Mouse (Mus musculus) erythroblast, embryonic 14.5 days (primary cell): ENCODE measurements around the gene Carm1. TPM values are rescaled to one million over a fixed set of nuclear protein-coding genes. Genes with fewer than 3 reads are reported as not detected.

Source experiments
- H3K27me3 ChIP-seq: 2 replicates; pipeline ENCODE4 v1.6.1; 2012; ENCODE audit warnings: inconsistent platforms; ENCODE audit not compliant: control insufficient read depth
- H3K36me3 ChIP-seq: 2 replicates; pipeline ENCODE4 v1.6.1; 2012; ENCODE audit warnings: mild to moderate bottlenecking, inconsistent platforms; ENCODE audit not compliant: control insufficient read depth
- H3K4me1 ChIP-seq: 2 replicates; pipeline ENCODE4 v1.6.1; 2012; ENCODE audit warnings: inconsistent platforms; ENCODE audit not compliant: control insufficient read depth
- H3K4me3 ChIP-seq: replicated peaks from 2 replicates; pipeline ENCODE3; 2012; ENCODE audit warnings: moderate library complexity, mild to moderate bottlenecking, inconsistent platforms
- H3K9me3 ChIP-seq: 2 replicates; pipeline ENCODE4 v1.6.1; 2012; ENCODE audit warnings: low read length, inconsistent platforms, mixed read lengths; ENCODE audit not compliant: control insufficient read depth
- GATA1 ChIP-seq: IDR thresholded peaks from 2 replicates; pipeline ENCODE4 v1.6.1; 2012; ENCODE audit warnings: low read length, inconsistent platforms, mixed read lengths
- TAL1 ChIP-seq: IDR thresholded peaks from 3 replicates; pipeline ENCODE4 v1.6.1; 2012; ENCODE audit warnings: low read length, inconsistent platforms, mixed read lengths
- polyA plus RNA-seq: library from polyadenylated mRNA; stranded (reverse); fragments of >175 nt; gene quantifications from 2 replicates; pipeline ENCODE4 v1.2.3, GENCODE M21; 2012

Gene Carm1
- polyA plus RNA-seq, 1 experiment = 41.9 TPM

- H3K36me3 ChIP-seq = peaks cover 100% of the 10 kb centered on the region
- no peak for TF ChIP-seq GATA1
- no peak for TF ChIP-seq TAL1
- no peaks in the 10 kb centered on the region for H3K4me1 ChIP-seq
- H3K27me3 ChIP-seq = no peaks in the 10 kb centered on the region
- H3K9me3 ChIP-seq = no peaks in the 10 kb centered on the region
- H3K4me3 ChIP-seq = no peak overlapping the region
Observed at GRCm38 (mm10) chr9:21639031-21639430, 92.3 kb downstream of the Carm1 start.

Other genes with a start within 250 kb of the Carm1 start
- not detected in 2 replicates for gene Ap1m2, start 234.6 kb upstream of the Carm1 start, polyA plus RNA-seq
- gene Slc44a2, start 226.2 kb upstream of the Carm1 start, polyA plus RNA-seq = 0.76 and 0.82 TPM in 2 replicates
- 4.7 and 5.2 TPM in 2 replicates for gene Ilf3, start 179.0 kb upstream of the Carm1 start, polyA plus RNA-seq
- 1.7 and 2.0 TPM in 2 replicates for gene Qtrt1, start 135.1 kb upstream of the Carm1 start, polyA plus RNA-seq
- gene Dnm2, start 122.0 kb upstream of the Carm1 start, polyA plus RNA-seq = 112 and 129 TPM in 2 replicates
- 0.47 and 0.75 TPM in 2 replicates for gene Tmed1, start 36.6 kb upstream of the Carm1 start, polyA plus RNA-seq
- gene AB124611, start 20.7 kb upstream of the Carm1 start, polyA plus RNA-seq = 0.13 and 0.39 TPM in 2 replicates
- 0.74 and 1.2 TPM in 2 replicates for gene Timm29, start 45.8 kb downstream of the Carm1 start, polyA plus RNA-seq
- gene Yipf2, start 45.9 kb downstream of the Carm1 start, polyA plus RNA-seq = 0.20 and 0.25 TPM in 2 replicates
- 11.0 and 11.3 TPM in 2 replicates for gene Smarca4, start 69.3 kb downstream of the Carm1 start, polyA plus RNA-seq
- 0.25 and 0.30 TPM in 2 replicates for gene Ldlr, start 176.6 kb downstream of the Carm1 start, polyA plus RNA-seq
- 27.4 and 32.7 TPM in 2 replicates for gene Spc24, start 213.4 kb downstream of the Carm1 start, polyA plus RNA-seq